Mouse (Mus musculus): Measurements from ENCODE around the gene Fam32a.
A peak's percentile ranks its signal among the peaks of the same experiment; 100 is the strongest.

The Fam32a gene

GRCm38 (mm10) chr8:72240951-72241350 is 21.4 kb downstream of the Fam32a start:
- DNase-seq: peak in 1 of 2 experiments; percentile 43

GRCm38 (mm10) chr8:72242226-72242625 is 22.7 kb downstream of the Fam32a start:
- DNase-seq: no peak

GRCm38 (mm10) chr8:72244610-72245009 is 25.1 kb downstream of the Fam32a start:
- DNase-seq: no peak

- DNase-seq: peak in 1 of 2 experiments; percentile 31
Observed at GRCm38 (mm10) chr8:72257171-72257901, 37.8 kb downstream of the Fam32a start.

- DNase-seq: no peak
Observed at GRCm38 (mm10) chr8:72257902-72258238, 38.3 kb downstream of the Fam32a start.

GRCm38 (mm10) chr8:72259862-72260261 is 40.3 kb downstream of the Fam32a start:
- no peak for DNase-seq

- no peak for DNase-seq
Observed at GRCm38 (mm10) chr8:72260585-72260984, 41.1 kb downstream of the Fam32a start.

GRCm38 (mm10) chr8:72261019-72261418 is 41.5 kb downstream of the Fam32a start:
- peak; percentile 38 to 57 for DNase-seq

GRCm38 (mm10) chr8:72261431-72261830 is 41.9 kb downstream of the Fam32a start:
- DNase-seq: no peak

- peak; percentile 38 to 60 for DNase-seq
Observed at GRCm38 (mm10) chr8:72261872-72262271, 42.3 kb downstream of the Fam32a start.

GRCm38 (mm10) chr8:72262756-72263155 is 43.2 kb downstream of the Fam32a start:
- DNase-seq: no peak

GRCm38 (mm10) chr8:72263451-72263850 is 43.9 kb downstream of the Fam32a start:
- no peak for DNase-seq

- no peak for DNase-seq
Observed at GRCm38 (mm10) chr8:72265342-72265741, 45.8 kb downstream of the Fam32a start.

- no peak for DNase-seq
Observed at GRCm38 (mm10) chr8:72266671-72267070, 47.1 kb downstream of the Fam32a start.

- no peak for DNase-seq
Observed at GRCm38 (mm10) chr8:72267106-72267505, 47.6 kb downstream of the Fam32a start.

- no peak for DNase-seq
Observed at GRCm38 (mm10) chr8:72268356-72268755, 48.8 kb downstream of the Fam32a start.

GRCm38 (mm10) chr8:72270606-72271005 is 51.1 kb downstream of the Fam32a start:
- DNase-seq: no peak

GRCm38 (mm10) chr8:72271051-72271660 is 51.6 kb downstream of the Fam32a start:
- no peak for DNase-seq

GRCm38 (mm10) chr8:72271691-72272090 is 52.2 kb downstream of the Fam32a start:
- DNase-seq: no peak

- DNase-seq: peak; percentile 29 to 51
Observed at GRCm38 (mm10) chr8:72272361-72272760, 52.8 kb downstream of the Fam32a start.

- no peak for DNase-seq
Observed at GRCm38 (mm10) chr8:72273111-72273770, 53.7 kb downstream of the Fam32a start.

GRCm38 (mm10) chr8:72273807-72274206 is 54.3 kb downstream of the Fam32a start:
- DNase-seq: no peak
